Mouse (Mus musculus): ENCODE results near the gene Cd68. TPM values are rescaled to one million over a fixed set of nuclear protein-coding genes. Genes with fewer than 3 reads are reported as not detected.
"Not testable (repeated sequence)": the region's sequence is repeated elsewhere in the genome, so short reads cannot be mapped to it uniquely, and the experiment has no call there.

Gene Cd68
- total RNA-seq (2021): 10 to 100 TPM; 15.1 to 15.5 TPM
- long read RNA-seq, experiment 1, transcript Cd68-201 (6 exons, 1,230 nt): major isoform, 10 of 12 reads
- long read RNA-seq, experiment 1, partial matches to known transcripts: 0 of 12 reads
- long read RNA-seq, experiment 1, other reads (novel, unspliced or antisense): 2 of 12 reads
- long read RNA-seq, experiment 2, transcript Cd68-201 (6 exons, 1,230 nt): major isoform, 13 of 15 reads
- long read RNA-seq, experiment 2, partial matches to known transcripts: 0 of 15 reads
- long read RNA-seq, experiment 2, other reads (novel, unspliced or antisense): 0 of 15 reads

DNA sequence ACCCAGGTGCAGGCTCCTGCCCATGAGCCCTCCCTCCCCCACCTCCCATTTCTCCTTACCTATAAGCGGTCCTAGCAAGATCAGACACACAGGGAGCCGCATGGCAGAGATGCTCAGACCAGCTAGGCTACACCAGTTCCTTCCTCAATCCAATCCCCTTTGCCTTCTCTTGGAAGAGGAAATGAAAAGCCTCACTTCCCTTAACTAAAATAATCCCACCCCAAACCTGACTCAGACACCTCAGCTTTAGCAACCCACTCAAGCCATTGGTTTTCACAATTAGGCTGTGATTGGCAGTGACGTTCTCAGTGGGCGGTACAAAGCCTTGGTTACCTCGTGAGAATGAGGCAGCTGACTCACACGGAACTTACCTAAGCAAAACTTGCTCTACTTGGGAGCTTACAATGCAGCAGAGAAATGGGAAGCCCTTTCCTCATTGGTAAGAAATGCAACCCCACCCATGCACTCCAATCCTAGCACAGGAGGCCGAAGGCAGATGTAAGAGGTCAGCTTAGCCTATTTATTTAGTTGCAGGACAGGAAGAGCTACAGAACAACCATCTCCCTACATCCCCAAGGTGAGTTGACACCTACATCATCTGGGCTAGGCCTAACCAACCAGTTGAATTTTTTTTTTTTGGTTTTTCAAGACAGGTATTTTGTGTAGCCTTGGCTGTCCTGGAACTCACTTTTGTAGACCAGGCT is at the start of gene Cd68:
Gene Cd68 (minus strand): TSS at position 193 of the 704 bp plus-strand sequence.
- DNase-seq (ENCODE audit: low spot score in 2 of 2): peak; percentile 53 to 56

DNA sequence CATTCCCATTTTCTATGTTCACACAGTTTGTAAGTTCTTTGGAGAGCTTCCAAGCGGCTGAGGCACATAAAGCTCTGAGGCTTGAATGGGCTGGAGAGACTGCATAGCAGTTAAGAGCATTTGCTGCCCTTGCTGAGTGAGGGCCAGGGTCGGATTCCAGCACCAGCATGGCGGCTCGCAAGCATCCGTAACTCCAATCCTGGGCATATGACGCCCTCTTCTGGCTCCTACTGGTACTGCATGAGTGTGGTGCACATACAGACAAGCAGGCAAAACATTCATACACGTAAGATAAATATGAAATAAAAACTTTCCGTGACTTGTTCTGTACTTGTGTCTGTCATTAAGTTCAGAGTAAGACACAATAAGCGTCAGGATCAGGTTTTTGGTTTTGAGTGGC is 49.5 kb upstream of the Cd68 start:
- no peak for DNase-seq (ENCODE audit: low spot score in 2 of 2)

DNA sequence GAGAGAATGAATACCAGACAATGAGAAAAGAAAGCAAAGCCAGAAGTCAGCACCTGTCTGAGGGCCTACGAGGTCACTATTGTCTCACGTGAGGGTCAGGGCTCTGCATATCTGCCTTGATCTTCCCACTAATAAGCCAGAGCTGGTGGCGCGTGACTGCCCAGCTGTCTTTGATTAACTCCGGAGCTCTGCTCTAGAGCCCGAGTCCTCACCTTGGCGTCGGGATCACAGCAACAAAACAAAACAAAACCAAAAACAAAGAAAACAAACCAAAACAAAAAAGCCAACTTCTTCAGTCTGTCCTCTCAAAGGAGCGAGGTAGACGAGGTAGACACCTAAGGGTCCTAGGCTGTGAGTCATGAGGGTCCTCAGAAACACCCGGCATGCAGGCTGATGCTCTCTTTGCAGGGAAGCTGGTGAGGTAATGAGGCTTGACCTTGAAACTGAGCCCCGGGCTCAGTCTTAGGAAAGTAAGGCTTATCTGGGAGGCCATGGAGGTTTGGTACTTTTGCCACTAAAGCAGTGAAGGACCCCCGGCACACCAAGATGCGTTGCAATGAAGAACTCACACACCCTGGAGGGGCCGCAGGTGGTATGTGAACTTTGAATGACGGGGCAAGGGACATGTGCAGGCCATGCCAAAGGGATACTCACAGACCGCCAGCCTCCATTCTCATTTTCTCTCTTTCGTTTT is 48.8 kb upstream of the Cd68 start:
- DNase-seq (ENCODE audit: low spot score in 2 of 2): no peak

DNA sequence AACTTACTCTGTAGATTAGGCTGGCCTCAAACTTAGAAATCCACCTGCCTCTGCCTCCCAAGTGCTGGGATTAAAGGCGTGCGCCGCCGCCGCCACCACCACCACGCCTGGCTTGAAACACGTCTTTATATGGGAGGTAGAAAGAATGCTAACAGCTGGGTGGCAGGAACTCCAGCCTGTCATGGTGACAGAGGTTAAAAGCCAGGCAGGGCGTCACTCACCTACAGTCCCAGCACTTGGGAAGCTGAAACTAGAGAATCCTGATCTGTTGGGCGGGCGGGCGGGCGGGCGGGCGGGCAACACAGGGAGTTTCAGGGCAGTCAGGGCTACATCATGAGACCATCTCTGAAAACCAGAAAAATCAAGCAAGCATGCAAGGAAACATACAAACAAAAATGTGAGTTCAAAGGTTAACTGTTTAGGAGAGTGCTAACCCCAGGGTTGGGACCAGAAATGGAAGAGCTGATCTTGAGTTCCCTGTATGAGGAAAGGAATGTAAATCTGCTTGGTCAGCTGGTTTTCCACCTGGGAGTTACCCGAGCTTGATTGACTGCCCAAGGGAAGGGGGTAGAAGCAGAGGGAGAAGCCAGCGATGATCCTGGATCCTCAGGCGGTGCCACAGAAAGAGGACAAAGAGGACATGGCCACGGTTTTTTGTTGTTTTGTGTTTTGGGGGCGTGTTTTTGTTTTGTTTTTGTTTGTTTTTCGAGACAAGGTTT is 47.2 kb upstream of the Cd68 start:
- no peak for DNase-seq (ENCODE audit: low spot score in 2 of 2)

DNA sequence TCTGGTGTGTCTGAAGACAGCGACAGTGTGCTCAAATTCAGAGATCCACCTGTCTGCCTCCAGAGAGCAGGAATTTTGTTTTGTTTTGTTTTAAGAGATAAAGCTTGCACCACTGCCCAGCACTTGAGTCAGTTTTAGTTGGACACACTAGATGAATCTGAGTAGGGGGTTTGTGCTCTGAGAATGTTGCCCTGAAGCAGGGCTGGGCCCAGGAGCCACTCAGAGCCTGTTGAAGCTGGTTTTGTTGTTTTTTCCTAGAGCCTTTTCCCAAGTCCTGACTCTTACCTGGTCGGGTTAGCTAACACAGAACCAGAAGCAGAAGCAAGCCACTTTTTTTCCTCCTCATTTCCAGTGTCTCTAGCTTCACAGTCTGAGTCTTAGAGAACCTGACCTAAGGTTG is 45.1 kb upstream of the Cd68 start:
- DNase-seq (ENCODE audit: low spot score in 2 of 2): no peak

DNA sequence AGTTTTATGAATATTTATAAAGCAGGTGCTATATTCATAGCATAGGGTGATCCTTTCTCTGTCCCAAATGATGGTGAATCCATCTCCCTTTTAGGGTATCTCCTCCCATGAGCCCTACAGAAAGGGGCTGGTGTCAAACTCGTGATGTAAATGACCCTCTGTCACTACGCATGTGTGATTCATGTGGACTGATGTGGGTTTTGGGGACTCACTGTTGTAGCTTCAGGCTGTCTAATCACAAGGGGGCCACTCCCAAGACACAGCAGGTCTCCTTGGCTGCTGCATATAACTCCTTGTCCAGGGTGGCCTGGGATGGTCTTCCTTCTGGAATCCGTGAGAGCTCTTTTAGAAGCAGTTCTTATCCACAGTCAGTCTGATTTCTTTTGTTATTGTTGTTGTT is 44.5 kb upstream of the Cd68 start:
- no peak for DNase-seq (ENCODE audit: low spot score in 2 of 2)

DNA sequence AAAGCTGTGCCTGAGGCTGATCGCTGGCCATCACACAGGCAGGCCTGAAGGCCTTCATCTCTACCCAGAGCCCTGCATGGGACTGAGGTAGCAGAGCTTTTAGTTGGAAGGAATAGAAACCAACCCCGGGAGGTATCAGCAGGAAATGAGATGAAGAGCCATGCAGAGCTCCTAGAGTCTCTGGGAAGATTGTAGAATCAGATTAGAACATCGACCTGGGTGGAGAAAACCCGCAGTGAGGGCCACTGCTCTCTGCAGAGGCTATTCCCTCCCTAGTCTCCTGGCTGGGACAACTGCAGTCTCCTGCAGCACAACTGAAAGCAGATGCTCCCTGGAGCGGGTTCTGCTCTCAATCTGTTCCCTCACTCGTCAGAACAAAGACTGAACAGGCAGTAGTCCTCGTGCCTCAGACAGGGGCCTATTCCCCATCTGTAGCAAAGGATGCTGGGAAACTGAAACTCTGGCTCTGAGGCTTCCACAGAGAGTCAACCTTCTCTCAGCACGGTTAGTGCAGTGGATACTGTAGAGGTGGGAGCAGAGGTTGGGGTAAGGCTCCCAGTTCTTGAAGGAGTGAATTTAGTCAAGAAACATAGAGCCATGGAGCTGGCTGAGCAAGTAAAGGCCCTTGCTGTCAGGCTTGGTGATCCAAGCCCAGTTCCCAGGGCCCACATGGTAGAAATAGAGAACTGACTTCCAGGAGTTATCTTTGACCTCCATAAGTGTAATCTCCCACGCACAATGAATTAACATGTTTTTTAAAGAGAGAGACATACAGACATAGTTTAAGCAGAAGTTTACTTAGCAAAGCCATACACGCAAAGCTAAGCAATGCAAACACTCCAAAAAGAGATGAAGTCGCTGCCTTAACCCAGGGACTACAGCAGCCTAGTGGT is 43.8 kb upstream of the Cd68 start:
- no peak for DNase-seq (ENCODE audit: low spot score in 2 of 2)

DNA sequence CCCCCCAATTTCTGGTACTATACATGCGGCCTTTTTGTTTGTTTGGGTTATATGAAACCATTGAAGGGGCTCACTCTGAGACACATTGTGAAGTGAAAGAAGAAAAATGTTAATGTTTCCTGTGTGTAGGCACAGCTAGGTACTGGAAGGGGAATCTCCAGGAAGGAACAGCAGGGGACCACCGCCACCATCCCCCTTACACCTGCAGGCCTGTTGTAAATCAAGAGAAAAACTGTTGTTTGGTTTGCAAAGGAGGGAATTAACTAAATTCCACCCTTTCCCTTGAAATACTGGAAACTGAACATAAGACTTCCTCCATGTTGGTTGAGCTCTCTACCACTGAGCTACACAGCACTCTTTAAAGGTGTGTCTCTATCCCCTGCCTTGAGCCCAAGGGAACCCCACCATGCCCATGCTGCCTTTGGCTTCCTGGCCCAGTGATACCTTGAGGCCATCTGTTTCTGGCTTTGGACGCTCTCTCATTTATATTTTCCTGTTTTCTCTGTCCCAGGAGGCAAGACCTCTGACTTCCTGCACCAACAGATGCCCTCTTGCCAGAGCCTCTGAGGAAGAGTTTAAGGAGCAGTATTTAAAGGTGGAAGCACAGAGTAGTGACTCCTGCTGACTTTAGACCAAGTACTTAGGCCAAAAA is 42.8 kb upstream of the Cd68 start:
- no peak for DNase-seq (ENCODE audit: low spot score in 2 of 2)

DNA sequence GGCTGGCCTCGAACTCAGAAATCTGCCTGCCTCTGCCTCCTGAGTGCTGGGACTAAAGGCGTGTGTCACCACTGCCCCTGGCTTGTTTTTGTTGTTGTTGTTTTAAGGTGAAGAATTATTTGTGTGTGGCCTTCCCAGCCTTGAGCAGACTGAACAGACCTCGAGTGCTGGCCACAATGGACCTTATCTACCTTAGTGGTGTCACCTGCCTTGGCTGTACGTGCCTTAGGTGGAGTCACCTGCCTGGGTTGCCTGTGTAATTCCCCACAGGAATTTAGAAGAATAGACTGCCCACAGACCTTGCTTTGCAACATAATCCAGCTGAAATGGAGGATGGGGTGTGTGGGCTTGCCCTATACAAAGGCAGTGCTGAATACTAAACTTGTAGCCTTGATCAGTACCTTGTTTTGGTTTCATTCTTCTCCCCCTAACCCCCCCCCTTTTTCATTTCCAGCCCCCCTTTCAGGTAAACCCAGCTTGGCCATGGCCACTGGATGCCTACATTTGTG is 42.0 kb upstream of the Cd68 start:
- DNase-seq (ENCODE audit: low spot score in 2 of 2): no peak

DNA sequence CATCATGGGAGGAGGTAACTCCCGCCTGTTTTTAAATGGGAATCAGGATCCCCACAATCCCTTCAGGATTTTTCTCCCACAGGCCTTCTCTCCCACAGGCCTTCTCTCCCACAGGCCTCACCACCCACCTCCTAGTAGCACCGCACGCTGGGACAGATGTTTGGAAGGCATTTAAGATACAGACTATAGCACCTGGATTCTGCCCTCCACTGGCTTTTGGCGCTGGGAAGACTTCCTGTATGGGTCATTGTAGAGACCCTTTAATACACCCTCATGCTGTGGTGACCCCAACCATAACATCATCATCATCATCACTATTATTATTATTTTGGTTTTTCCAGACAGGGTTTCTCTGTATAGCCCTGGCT is 41.5 kb upstream of the Cd68 start:
- no peak for DNase-seq (ENCODE audit: low spot score in 2 of 2)

DNA sequence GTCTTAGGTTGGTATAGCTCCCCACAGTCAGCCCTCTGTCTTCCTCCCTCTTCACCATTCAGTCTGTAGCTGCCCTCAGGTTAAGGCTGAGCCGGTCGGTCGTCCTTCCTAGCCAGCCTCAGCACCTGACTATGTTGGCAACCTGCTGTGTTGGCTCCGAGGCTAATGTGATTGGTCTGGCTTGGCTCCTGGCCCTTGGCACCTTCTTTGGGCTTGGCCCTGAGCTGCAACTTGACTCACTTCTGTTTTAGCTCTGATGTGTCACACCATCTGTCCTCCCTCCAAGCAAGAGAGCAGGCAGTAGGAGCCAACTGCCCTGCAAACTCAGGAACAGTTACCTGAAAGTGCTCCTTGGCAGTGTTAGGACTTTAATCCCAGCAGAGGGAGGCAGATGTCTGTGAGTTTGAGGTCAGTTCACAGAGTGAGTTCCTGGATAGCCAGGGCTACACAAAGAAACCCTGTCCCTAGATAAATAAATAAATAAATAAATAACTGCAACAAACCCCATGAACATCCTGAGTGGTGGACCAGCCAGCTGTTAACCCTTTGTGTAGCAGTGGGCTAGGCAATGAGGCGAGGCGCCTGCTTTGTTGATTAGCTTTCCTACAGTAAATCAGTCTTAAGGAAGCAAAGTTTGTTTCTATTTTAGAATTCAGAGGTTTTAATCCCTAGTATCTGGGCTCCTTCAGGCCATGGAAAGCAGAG is 41.0 kb upstream of the Cd68 start:
- DNase-seq (ENCODE audit: low spot score in 2 of 2): peak; percentile 36 to 38

DNA sequence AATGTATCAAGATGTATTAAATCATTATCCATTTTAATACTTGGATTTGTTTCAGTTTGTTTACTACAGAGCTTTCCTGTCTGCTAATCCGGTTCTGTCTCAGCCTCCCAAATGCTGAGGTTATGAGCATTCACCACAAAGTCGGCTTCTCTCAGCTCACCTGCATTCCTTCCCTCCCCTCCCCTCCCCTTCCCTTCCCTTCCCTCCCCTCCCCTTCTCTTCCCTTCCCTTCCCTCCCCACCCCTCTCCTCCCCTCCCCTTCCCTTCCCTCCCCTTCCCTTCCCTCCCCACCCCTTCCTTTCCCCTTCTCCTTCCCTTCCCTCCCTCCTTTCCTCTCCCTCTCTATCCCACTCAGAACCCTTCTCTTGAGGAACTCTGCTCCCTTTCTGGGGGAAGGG is 38.7 kb upstream of the Cd68 start:
- DNase-seq (ENCODE audit: low spot score in 2 of 2): no peak

DNA sequence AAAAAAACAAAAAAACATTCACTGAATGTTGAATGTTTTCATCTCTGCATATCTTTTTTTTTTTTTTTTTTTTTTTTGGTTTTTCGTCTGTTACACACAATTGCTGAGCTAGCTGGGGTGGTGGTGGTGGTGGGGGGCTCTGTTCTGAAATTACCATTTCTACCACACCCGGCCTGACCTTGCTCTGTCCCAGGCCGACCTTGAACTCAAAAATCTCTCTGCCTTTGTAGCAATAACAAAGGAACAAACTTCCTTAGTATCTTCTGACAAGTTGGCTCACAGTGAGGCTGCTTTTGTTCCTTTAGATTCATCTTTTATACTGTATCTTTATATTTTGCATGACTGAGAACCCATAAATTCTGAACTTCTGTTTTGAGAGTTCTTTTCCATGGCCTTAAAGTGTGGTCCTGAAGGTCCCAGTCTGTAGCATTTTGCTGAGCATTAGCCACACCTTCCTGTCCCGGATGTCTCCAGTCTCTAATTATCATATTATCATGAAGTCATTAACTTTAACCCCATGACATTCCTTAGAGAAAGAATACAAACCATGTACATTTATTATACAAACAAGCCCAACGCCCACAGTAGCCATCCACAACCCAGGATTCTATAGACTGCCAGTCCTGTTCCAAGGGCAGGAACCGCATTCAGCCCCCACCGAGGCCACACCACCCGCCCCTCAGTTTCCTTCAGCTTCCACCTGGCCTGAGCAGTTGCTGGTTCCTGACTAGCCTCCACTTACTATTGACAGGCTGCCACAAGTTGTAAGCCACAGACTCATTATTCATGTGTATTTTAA is 38.1 kb upstream of the Cd68 start:
- no peak for DNase-seq (ENCODE audit: low spot score in 2 of 2)

DNA sequence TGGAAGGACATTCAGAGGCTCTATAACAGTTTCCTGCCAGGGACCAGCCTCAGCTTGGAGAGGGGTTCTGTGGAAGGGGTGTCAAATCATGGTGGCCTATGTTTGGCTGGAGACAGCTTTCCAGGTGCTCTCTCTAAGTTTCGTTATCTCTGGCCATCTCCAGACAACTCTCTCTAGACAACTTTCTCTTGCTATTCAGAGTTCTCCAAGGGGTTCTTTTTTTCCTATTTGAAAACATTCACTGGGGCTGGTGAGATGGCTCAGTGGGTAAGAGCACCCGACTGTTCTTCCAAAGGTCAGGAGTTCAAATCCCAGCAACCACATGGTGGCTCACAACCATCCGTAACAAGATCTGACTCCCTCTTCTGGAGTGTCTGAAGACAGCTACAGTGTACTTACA is 37.4 kb upstream of the Cd68 start:
- DNase-seq (ENCODE audit: low spot score in 2 of 2): not testable (repeated sequence)

DNA sequence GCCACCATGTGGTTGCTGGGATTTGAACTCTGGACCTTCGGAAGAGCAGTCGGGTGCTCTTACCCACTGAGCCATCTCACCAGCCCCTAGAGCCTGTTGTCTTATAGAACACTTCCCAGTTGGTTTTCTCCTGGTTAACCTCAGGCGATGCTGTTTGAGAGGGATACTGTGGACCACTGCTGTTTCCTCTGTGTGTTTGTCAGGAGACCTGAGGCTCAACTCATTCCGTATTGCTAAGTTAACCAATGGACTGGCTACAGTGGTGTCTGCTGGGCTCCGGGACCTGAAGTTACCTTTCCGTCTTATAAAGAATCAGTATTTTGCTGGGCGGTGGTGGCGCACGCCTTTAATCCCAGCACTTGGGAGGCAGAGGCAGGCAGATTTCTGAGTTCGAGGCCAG is 36.9 kb upstream of the Cd68 start:
- not testable (repeated sequence) for DNase-seq (ENCODE audit: low spot score in 2 of 2)

DNA sequence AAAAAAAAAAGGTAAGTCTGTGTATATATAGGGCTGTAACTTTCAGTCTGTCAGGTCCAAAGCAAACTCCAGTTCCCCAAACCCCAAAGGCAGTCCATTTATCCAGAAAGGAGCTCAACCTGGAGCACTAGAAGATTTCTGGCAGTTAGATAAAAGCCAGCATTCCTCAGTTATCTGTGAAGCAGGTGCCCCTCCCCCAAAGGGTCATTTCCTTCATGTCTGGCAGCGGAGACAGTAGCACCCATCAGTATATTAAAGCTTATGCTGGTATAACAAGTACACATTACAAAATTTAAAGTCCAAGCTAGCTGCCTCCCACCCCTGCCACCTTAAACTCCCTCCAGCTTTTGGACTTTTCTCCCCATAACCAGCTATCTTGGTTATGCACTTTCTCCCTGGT is 33.6 kb upstream of the Cd68 start:
- no peak for DNase-seq (ENCODE audit: low spot score in 2 of 2)

DNA sequence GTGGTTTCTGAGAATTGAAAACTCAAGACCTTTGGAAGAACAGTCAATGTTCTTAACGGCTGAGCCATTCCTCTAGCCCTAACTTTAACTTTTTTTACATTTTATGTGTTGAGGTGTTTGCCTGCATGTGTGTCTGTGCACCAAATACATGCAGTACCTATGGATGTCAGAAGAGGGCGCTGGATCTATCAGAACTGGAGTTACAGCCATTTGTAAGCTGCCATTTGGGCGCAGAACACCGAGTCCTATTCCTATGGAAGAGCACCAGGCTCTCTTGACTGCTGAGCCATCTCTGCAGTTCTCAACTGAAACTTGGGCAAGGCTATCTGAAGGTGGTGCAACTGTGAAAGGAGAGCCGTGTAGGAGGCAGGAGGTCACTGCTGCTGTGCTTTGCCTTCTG is 32.6 kb upstream of the Cd68 start:
- no peak for DNase-seq (ENCODE audit: low spot score in 2 of 2)

DNA sequence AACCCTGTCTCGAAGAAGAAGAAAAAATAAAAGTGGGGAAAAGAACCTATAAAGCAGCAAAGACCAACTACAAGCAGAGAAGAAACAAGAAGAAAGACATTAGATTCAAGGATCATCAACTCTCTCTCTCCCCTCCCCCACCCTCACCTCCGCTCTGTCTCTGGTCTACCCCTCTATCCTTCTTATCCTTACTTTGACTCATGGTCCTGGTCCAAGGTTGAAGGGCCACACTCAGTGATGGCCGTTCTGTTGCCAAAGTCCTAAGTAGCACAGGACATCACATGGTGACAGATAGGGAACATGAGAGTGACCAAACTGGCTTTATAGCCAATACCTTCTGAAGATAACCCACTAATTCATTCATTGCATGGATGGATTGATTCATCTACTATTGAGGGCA is 31.4 kb upstream of the Cd68 start:
- no peak for DNase-seq (ENCODE audit: low spot score in 2 of 2)
